Mouse (Mus musculus) kidney, postnatal 10 days (tissue): ENCODE measurements around the gene Rem1.

Experiments used
- DNase-seq: peaks from one replicate; pipeline ENCODE4 v3.0.0; 2021; ENCODE audit warnings: mixed read lengths

The Rem1 gene

DNA sequence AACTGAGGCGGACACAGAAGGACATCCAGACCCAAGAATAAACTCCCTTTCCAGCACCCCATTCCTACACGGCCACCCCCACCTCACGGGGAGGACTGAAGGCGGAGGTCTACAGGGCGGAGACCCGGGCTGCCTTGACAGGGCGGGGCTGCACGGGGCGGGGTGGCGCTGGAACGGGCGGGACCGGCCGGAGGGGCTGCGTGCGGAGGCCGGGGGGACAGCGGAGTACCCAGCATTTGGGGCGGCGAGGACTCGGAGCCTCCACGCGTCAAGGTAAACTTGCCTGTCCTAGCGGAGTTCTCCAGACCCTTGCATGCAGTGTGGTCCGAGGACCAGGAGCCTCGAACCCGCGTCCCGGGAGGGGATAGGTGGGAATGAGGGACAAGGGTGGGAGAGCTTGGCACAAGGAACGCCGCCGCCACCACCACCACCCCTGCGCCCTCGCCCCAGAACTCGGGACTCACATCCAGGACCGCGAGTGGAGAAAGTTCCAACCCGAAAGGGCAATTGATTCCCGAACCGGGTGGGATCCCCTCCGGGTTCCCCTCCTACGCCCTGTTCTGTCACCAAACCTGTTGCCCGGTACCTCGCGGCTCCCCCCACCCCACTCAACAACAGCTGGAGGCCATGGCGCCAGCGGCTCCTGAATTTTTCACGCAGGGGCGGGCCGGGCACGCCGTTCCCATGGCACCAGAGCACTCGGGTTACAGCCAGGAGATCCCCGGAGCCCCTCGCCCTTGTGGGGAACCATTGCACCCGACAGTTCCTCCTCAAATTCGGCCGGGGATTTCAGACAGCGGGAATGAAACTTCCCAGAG is at the start of gene Rem1:
Rem1 (plus strand) TSS at position 178 of the 818 bp plus-strand sequence.
- peak; percentile 81 for DNase-seq

DNA sequence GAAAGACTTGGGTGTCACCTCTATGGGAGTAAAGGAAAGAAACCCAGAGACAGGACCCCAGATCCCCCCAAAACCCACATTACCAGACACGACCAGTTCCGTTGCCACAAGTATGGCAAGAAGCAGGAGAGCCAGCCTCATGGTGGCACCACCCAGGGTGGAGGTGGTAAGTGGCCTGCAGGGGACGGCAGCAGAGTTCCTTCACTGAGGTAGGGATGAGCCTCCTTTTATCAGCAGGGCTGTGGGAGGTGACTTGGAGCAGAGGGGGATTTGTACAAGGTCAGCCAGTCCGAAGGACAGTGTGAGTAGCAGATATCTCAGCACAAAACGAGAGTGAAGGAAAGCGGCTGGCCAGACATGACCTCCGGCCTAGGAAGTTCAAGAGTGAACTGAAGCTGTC is 46.6 kb upstream of the Rem1 start, which contains the start of gene Defb19:
Defb19 (minus strand) TSS at position 206 of the 400 bp plus-strand sequence.
- no peak for DNase-seq

DNA sequence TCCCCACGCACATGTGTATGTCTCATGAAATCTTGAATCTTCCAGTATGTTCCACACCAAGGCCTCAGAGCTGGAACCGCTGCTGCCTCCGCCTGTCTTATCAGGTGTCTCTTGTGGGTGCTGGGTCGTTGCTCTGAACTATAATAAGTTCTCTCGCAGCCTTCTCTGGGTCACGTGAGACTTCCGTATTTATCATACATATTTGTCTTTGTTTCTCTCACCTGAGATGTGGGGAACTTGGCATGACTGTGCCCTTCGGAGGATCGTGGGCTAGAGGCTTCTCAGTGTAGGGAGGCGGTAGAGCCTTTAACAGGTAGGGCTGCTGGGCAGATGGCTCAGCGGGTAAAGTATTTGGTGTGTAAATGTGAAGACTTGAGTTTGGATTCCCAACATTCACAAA is 46.1 kb upstream of the Rem1 start:
- no peak for DNase-seq

DNA sequence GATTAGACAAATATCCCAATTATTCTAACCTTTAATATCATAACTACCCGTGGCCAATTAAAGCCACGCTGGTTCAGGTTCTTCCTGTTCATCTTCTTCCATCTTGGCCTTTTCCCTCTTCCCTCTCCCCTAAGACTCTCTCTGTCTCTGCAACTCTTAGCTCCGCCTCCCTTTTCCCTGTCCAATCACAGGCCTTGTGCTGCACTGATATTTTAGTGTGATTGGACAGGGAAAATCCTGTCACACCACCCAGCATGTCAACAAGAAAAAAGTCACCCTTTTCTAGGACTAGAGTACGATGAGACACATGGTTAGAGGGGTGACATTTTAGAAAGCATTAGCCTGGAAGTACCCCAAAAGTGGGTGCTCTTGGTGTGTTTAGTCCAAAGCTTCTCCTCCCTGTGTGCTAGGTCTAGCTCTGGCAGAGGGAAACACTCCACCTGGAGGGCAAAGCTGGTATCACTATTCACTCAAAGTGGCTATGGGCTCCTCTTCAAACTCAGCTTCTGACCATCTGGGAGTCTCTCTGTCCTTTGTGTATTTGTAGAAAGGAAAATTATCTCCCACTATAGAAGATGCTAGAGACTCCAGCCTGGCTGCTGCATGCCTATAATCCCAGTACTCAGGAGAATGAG is 39.7 kb upstream of the Rem1 start:
- DNase-seq, result peak; percentile 36

DNA sequence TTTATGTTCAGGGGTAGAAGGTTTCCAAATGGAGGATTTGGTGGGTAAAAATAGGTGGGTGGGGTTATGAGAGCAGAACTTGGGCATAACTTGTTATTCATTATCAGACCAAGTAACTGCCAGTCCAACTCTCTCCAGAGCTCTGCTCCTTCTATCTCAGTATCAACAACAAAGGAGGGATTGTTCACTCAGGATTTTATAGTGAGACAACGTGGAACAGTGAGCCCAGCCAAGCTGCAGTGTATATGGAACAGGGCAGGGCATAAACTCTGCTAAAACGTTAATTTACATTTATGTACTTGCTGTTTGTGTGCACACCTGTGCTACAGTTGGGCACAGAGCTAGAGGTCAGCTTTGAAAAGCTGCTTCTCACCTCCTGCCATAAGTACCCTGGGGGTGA is 38.3 kb upstream of the Rem1 start:
- no peak for DNase-seq

DNA sequence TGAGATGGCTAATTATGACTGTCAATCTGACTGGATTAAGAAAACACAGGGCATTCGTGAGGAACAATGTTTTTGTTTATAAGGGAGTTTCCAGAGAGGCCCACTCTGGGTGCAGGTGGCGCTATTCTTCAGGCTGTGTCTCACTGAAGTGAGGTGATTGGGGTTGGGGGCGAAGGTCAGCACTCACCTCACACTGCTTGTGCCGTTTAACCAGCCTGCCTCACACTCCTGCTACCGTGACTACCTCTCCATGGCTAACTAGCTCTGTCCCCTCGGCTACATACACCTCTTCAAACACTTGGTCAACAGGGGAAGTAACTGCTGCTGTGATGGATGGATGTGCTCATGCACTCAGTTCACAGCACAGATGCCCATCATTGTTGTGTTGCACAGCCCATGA is 37.7 kb upstream of the Rem1 start:
- DNase-seq, result peak; percentile 39

DNA sequence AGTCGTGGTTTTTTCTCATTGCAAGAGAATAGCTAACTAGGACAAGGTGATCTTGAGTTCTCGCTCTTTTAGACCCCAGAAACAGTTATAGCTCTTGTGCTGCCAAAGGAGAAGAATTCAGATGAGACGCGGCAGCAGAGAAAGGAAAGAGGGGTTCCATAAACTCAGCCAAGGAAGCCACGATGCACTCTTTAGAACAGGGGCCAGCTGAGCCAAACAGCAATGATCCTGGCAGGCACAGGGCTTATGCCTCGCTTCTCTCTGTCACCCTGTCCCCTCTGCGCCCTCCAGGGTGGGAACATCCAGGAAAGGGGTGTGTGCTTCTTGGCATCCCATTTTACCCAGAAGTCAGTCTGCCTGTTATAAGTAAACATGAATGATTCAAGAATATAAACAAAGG is 27.5 kb upstream of the Rem1 start, which contains the start of gene Defb45:
Defb45 (minus strand) TSS at position 101 of the 400 bp plus-strand sequence.
- no peak for DNase-seq

DNA sequence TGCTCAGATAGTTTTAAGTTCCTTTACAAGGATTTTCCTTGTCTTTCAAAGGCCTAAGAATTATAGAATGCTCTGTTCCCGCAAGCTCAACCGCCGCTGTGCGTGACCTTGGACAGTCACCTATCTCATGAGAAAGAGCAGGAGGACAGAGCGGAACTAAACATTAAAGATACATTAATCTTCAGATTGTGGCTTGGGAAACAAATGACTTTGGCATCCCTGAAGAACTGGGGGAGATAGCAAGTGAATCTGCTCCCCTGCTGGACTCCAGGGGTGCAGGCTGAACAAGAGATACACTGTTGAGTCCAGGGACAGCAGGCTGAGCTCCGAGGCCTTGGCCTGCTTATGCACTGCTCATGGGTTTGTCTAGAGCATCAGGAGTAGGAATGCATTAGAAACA is 26.7 kb upstream of the Rem1 start:
- no peak for DNase-seq

DNA sequence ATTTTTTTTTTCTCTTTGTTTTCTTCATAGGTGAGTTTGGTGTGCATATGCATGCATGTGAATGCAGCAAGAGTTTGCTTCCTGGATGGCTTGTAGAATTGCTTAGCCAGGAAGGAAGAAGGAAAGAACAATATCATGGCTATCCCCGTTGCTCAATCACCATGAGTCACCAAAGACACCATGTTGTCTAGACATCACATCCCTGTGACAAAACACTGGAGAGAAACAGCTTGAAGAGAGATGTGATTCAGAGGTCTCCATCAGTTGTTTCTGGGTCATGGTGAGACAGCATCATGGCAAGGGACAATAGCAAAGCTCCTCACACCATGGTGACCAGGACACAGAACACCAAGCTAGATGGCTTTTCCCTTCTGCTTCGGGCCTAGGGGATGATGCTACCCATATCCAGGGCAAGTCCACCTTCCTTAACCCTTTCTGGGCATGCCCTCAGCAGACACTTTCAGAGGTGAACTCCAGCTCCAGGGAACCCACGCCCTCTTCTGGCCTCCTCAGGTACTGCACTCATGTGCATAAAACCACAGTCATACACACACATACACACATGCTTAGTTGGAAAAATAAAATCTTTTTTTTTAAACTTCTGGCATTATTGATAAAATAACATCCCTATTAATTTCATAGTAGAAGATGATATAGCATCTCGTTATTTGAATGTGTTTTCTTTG is 25.3 kb upstream of the Rem1 start:
- no peak for DNase-seq

DNA sequence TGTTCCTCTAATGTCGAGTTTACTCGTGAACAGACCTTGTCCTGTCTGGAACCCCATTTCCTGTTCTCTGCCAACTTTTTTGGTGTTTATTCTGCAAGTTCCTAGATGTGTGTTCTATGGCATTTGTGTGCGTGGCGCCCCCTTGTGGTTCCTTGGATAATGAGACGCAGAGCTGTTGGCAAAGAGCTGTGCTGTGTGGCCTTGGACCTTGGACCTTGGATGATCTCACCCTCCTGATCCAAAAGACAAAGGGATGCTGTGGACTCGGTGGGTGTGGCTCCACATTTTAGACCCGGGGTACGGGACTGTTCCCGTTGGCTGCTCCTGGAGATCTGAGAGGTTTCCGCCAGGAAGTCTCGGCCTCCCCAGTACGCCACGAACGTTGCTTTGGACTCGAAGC is 22.7 kb upstream of the Rem1 start, which contains the start of gene Defb36:
Defb36 (plus strand) TSS at position 271 of the 400 bp plus-strand sequence.
- DNase-seq, result peak; percentile 67

DNA sequence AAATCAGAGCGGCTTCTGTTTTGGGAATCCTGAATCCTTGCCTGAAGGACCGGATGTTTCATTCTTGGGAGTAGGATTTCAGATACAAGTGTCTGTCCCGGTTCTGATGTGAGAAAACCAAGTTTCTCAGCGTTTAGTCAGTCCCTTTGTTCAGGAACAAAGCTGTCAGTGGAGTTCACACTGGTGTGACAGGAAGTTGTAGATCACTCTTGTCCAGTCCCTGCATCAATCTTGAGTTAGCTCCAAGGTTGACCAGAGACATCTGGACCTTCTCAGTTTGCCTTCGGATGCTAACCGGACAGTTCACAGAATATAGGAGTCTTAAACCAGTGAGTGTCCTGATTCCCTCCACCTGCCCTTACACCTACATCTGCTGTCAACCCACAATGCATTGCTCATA is 19.0 kb upstream of the Rem1 start:
- DNase-seq, result no peak

DNA sequence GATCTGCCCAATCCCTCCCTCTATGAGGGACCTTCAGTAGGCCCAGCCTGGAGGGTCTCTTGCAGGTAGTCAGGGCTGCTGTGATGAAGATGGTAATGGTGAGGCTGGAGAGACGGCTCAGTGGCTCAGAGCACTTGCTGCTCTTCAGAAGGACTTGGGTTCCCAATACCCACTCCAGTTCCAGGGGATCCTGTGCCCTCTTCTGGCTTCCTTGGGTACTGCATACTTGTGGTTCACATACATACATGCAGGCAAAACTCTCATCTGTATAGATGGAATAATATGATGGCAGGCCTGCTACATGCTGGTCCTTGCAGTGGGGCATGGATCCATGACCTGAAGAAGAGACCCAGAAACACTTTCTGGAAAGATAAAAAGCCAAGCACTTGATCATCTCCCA is 18.0 kb upstream of the Rem1 start:
- DNase-seq, result no peak

DNA sequence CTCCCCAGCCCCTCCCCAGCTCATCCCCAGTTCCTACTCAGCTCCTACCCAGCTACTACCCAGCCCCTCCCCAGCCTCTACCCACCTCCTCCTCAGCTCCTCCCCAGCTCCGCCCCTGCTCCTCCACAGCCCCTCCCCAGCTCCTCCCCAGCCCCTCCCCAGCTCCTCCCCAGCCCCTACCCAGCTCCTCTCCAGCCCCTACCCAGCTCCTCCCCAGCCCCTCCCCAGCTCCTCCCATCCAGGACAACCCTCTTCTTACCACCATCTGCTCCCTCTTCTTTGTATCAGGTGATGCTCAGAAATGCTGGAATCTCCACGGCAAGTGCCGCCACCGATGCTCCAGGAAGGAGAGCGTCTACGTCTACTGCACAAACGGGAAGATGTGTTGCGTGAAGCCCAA is 14.6 kb upstream of the Rem1 start:
- no peak for DNase-seq

DNA sequence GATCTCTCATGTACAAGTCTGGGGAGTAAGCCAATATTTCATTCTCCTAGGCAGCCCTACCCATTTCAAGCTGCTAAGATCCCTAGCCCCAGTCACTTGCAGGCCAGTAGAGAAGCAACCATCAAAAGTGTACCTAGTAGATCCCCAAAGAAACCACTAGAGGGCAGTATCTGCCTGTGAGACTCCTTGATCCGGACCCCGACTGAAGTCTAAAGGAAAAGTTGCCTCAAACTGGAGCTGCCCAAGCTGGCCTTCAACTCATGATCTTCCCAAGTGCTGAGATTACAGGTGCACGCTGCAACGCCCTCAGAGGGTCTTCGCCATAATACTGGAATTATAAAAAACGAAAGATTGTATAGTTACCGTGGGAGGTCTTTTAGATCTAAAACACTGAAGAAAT is 11.2 kb upstream of the Rem1 start:
- DNase-seq, result peak; percentile 71

DNA sequence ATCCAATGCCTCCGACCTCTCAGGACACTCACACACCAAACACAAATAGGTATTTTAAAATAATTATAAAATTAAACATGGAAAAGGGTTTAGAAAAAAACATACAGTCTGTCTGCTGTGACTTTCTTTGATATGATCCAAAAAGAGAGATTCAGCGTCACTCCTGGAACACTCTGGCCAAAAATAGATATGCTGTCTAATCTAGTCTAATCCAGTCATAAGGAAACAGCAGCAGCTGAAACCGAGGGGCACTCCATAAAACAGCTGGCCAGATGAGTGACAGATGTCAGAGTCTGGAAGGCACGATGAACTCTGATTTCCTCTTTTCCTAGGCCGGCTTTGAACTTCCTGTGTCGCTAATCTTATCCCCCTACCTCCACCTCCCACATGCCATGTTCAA is 10.3 kb upstream of the Rem1 start:
- DNase-seq, result no peak

DNA sequence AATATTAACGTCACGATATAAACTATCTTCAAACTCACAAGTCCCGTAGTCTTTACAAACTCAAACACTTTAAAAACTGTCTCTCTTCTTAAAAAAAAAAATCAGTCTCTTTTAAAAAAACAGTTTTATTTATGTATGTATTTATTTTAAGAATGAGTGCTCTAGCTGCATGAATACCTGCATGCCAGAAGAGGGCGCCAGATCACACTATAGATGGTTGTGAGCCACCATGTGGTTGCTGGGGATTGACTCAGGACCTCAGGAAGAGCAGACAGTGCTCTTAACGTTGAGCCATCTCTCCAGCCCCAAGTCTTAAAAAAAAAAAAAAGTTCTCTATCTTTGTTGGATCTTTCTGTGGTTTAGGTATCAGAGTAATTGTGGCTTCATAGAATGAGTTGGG is 9.4 kb upstream of the Rem1 start:
- no peak for DNase-seq

DNA sequence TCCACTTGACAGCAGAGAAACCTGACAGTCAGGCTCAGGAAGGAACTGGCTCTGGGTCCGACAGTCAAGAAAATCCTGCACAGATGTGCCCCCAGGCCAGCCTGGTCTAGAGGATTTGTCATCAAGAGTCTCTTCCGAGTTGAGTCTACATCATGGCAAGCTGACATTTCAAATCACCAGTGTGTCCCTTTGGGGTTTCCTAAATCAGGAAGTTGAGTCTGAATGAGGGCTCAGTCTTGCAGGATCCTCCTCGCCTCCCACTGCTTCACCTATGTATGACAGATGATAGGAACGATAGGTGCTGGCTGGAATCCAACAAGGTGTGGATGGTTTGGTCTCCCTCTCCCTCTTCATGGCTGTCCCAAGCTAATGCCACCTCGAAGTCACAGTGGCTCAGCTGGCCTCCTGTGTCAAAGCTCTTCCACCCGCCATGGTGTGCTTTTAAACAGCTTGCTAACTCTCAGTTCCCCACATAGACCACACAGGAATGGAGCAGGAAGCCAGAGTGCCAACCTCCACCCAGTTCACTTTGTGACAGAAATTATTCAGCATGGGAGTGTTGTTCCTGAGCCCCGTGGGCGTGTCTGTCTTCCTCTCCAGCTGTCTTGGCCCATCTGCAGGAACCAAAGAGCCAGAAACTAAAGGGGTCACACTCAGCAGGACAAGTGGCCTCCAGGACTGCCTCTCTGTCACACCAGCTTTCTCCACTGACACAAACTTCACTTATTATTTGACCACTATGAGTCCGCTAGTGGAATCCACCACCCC is 6.2 kb upstream of the Rem1 start:
- no peak for DNase-seq

DNA sequence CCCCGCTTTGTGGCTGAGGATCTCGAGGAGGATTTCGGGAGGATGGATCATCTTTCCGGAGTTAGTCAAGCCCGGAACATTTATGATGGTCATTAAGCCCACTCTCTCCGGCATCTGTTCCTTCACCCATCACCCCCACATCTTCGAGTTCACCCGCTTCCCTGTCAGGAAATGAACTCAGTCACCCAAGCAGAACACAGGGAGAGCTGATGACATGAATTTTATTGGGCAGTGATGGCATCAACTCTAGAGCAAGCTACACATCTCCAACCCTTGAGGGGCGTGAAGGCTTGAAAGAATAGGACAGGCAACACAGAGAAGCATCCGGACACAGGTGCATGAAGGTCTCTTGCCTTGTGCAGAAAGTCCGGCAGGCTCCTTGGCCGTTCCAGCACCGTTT is 4.6 kb upstream of the Rem1 start:
- no peak for DNase-seq

DNA sequence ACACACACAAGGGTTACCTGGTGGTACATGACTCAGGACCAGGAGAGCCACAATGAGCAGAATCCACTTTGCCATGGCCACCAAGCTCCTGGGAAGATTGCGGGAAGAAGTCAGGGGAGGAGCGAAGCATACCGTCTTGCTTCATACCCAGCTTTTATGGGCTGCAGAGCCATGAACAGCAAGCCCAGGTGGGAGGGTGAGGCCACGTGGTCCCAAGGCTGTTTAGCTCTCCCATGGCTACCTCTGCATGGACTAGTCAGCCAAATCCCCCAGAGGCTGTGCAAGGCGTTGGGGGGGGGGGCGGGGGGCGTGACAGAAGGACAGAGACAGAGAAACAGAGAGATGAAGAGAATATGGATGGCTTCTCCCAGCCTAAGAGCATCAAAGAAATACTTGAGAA is 3.8 kb upstream of the Rem1 start, which contains the start of gene Defb25:
Defb25 (minus strand) TSS at position 101 of the 400 bp plus-strand sequence.
- no peak for DNase-seq

DNA sequence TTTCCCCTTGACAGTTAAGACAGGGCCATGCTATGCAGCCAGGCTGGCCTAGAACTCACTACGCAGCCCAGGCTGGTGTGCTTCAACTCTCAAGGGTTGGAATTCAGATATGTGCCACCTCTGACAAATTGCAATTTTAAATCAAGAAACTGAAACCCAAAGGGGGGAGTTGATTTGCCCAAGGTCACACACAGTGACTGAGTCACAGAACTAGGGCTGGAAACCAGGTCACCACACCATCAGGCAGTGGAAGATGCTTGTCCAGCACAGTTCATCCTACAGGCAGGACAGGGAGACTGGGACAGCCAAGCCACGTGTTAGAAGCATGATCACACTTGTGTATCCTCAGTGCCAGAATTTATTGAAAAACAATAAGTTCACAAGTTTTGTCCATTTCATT is 2.2 kb upstream of the Rem1 start:
- no peak for DNase-seq

DNA sequence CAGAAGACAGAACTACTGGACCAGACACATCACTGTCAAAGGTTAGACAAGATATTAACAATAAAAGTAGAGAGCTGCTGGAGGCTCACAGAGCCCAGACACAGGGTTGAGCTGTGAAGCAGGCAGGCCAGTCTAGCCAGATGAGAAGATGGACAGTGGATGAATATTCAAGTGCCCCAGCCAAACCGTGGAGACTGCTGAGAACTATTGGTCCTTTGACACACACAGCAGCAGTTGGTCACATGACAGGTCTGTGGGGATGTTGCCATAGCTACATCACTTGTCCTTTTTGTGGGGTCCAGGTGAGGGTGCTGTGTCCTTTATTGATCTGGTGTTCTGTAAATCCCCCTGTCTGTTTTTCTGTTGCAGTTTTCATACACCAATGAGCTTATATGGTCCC is 1.5 kb upstream of the Rem1 start:
- DNase-seq, result no peak

DNA sequence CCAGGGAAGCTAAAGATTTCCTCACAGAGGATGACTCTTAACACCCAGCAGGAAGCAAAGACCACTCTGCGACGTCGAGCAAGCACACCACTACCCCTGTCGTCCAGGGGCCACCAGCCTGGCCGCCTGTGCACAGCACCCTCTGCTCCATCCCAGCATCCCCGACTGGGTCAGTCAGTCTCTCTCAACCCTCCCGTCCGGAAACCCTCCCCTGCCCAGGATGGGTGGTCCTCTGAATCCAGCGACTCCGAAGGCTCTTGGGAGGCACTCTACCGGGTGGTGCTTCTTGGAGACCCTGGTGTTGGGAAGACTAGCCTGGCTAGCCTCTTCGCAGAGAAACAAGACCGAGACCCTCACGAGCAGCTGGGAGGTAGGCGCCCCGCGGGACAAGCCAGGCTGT is 1.3 kb downstream of the Rem1 start:
- peak; percentile 70 for DNase-seq

DNA sequence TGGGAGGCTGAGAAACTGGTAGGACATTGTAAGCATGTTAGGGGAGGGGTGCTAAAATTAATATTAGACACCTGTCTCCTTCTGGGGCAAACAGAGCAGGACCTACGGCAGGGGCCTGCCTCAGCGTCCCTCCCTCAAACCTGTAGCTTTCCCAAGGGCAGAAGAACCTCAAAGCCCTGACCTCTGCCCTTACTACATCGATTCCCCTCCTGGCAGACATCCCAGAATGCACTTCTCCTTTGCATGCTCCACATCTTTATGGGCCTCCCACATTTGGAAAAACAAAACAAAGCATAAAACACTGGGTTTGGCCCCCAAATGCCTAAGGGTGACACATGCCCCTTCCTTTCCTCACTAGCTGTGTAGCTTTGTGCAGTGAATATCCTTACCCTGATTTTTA is 2.5 kb downstream of the Rem1 start:
- DNase-seq, result no peak
